Mouse (Mus musculus): ENCODE measurements around the gene Rfc1. TPM values are rescaled to one million over a fixed set of nuclear protein-coding genes. Genes with fewer than 3 reads are reported as not detected.
"Not testable (repeated sequence)": the region's sequence is repeated elsewhere in the genome, so short reads cannot be mapped to it uniquely, and the experiment has no call there.

The Rfc1 gene
- polyA plus RNA-seq, 1 experiment from 2014 or later: 74.6 TPM

GRCm38 (mm10) chr5:65300121-65300520 is 35.3 kb downstream of the Rfc1 start:
- peaks cover 60% of the 10 kb centered on the region for H3K36me3 ChIP-seq
- 89% methylated on average over 9 of the region's 9 CpGs for WGBS

GRCm38 (mm10) chr5:65299623-65300022 is 35.8 kb downstream of the Rfc1 start:
- not testable (repeated sequence) for H3K4me2 ChIP-seq; H3K27me3 ChIP-seq (replicated peaks); ATAC-seq (ENCODE audit: insufficient number of reproducible peaks, low FRiP score); H3K27ac ChIP-seq (ENCODE audit: poor library complexity, severe bottlenecking); H3K4me1 ChIP-seq (replicated peaks); H3K4me3 ChIP-seq; H3K9me3 ChIP-seq (replicated peaks); H3K9ac ChIP-seq
- H3K36me3 ChIP-seq: peaks cover 61% of the 10 kb centered on the region
- WGBS: 86% methylated on average over 1 of the region's 1 CpGs

More at GRCm38 (mm10) chr5:65300121-65300520, 35.3 kb downstream of the Rfc1 start:
- Histone ChIP-seq H3K4me3 (no peak overlapping the region), H3K4me2 (no peak overlapping the region), H3K27ac (ENCODE audit: poor library complexity, severe bottlenecking) (no peak overlapping the region), H3K9me3 (replicated peaks) (no peaks in the 10 kb centered on the region), H3K4me1 (replicated peaks) (no peaks in the 10 kb centered on the region), H3K9ac (no peak overlapping the region), H3K27me3 (replicated peaks) (no peaks in the 10 kb centered on the region)
- ATAC-seq (ENCODE audit: insufficient number of reproducible peaks, low FRiP score): no peak

GRCm38 (mm10) chr5:65298167-65298950 is 37.1 kb downstream of the Rfc1 start:
- ATAC-seq (ENCODE audit: insufficient number of reproducible peaks, low FRiP score): peak; percentile 51; the same call in 1 of the 2 replicates
- 50% methylated on average over 7 of the region's 7 CpGs for WGBS
- H3K9me3 ChIP-seq (replicated peaks): no peaks in the 10 kb centered on the region
- peaks cover 56% of the 10 kb centered on the region for H3K36me3 ChIP-seq
- no peak overlapping the region for H3K4me3 ChIP-seq
- no peaks in the 10 kb centered on the region for H3K27me3 ChIP-seq (replicated peaks)
- H3K9ac ChIP-seq: no peak overlapping the region
- no peak overlapping the region for H3K4me2 ChIP-seq
- no peak overlapping the region for H3K27ac ChIP-seq (ENCODE audit: poor library complexity, severe bottlenecking)
- H3K4me1 ChIP-seq (replicated peaks): 0 out of 2 replicates have a peak, but pooled peaks cover 2% of the 10 kb centered on the region

- Histone ChIP-seq H3K27ac (ENCODE audit: poor library complexity, severe bottlenecking) (no peak overlapping the region), H3K27me3 (replicated peaks) (no peaks in the 10 kb centered on the region), H3K4me2 (no peak overlapping the region), H3K4me1 (replicated peaks) (0 out of 2 replicates have a peak, but pooled peaks cover 4% of the 10 kb centered on the region), H3K4me3 (no peak overlapping the region), H3K36me3 (peaks cover 56% of the 10 kb centered on the region), H3K9me3 (replicated peaks) (no peaks in the 10 kb centered on the region), H3K9ac (no peak overlapping the region)
- ATAC-seq (ENCODE audit: insufficient number of reproducible peaks, low FRiP score): no peak
- WGBS: 52% methylated on average over 2 of the region's 2 CpGs
Measured at GRCm38 (mm10) chr5:65294270-65294669, 41.2 kb downstream of the Rfc1 start.

GRCm38 (mm10) chr5:65293627-65294026 is 41.8 kb downstream of the Rfc1 start:
- H3K27me3 ChIP-seq (replicated peaks): no peaks in the 10 kb centered on the region
- WGBS: 84% methylated on average over 6 of the region's 6 CpGs
- H3K4me3 ChIP-seq: no peak overlapping the region
- no peak overlapping the region for H3K9ac ChIP-seq
- H3K27ac ChIP-seq (ENCODE audit: poor library complexity, severe bottlenecking): no peak overlapping the region
- 0 out of 2 replicates have a peak, but pooled peaks cover 6% of the 10 kb centered on the region for H3K4me1 ChIP-seq (replicated peaks)
- no peaks in the 10 kb centered on the region for H3K9me3 ChIP-seq (replicated peaks)
- no peak for ATAC-seq (ENCODE audit: insufficient number of reproducible peaks, low FRiP score)
- peaks cover 57% of the 10 kb centered on the region for H3K36me3 ChIP-seq
- H3K4me2 ChIP-seq: no peak overlapping the region

- H3K36me3 ChIP-seq: peaks cover 70% of the 10 kb centered on the region
- 69% methylated on average over 8 of the region's 8 CpGs for WGBS
- H3K4me2 ChIP-seq: not testable (repeated sequence)
Measured at GRCm38 (mm10) chr5:65289009-65289408, 46.5 kb downstream of the Rfc1 start.

GRCm38 (mm10) chr5:65287751-65288701 is 47.4 kb downstream of the Rfc1 start:
- WGBS: 73% methylated on average over 24 of the region's 24 CpGs
- no peak overlapping the region for H3K4me3 ChIP-seq
- no peak overlapping the region for H3K27ac ChIP-seq (ENCODE audit: poor library complexity, severe bottlenecking)
- no peak overlapping the region for H3K4me2 ChIP-seq
- H3K4me1 ChIP-seq (replicated peaks): 0 out of 2 replicates have a peak, but pooled peaks cover 3% of the 10 kb centered on the region
- H3K9me3 ChIP-seq (replicated peaks): 0 out of 2 replicates have a peak, but pooled peaks cover 3% of the 10 kb centered on the region
- no peaks in the 10 kb centered on the region for H3K27me3 ChIP-seq (replicated peaks)
- no peak overlapping the region for H3K9ac ChIP-seq
- no peak for ATAC-seq (ENCODE audit: insufficient number of reproducible peaks, low FRiP score)
- peaks cover 72% of the 10 kb centered on the region for H3K36me3 ChIP-seq

More at GRCm38 (mm10) chr5:65289009-65289408, 46.5 kb downstream of the Rfc1 start:
- H3K9ac ChIP-seq; H3K4me1 ChIP-seq (replicated peaks); ATAC-seq (ENCODE audit: insufficient number of reproducible peaks, low FRiP score); H3K4me3 ChIP-seq; H3K27ac ChIP-seq (ENCODE audit: poor library complexity, severe bottlenecking); H3K9me3 ChIP-seq (replicated peaks); H3K27me3 ChIP-seq (replicated peaks): not testable (repeated sequence)

- Histone ChIP-seq H3K4me2 (no peak overlapping the region), H3K36me3 (peaks cover 57% of the 10 kb centered on the region), H3K9me3 (replicated peaks) (0 out of 2 replicates have a peak, but pooled peaks cover 3% of the 10 kb centered on the region), H3K4me3 (no peak overlapping the region), H3K4me1 (replicated peaks) (0 out of 2 replicates have a peak, but pooled peaks cover 1% of the 10 kb centered on the region), H3K9ac (no peak overlapping the region), H3K27ac (ENCODE audit: poor library complexity, severe bottlenecking) (no peak overlapping the region), H3K27me3 (replicated peaks) (no peaks in the 10 kb centered on the region)
- 93% methylated on average over 3 of the region's 3 CpGs for WGBS
- ATAC-seq (ENCODE audit: insufficient number of reproducible peaks, low FRiP score): no peak
Measured at GRCm38 (mm10) chr5:65284171-65284570, 51.3 kb downstream of the Rfc1 start.

- Histone ChIP-seq H3K9me3 (replicated peaks) (0 out of 2 replicates have a peak, but pooled peaks cover 3% of the 10 kb centered on the region), H3K27me3 (replicated peaks) (no peaks in the 10 kb centered on the region), H3K36me3 (peaks cover 65% of the 10 kb centered on the region), H3K9ac (no peak overlapping the region), H3K4me1 (replicated peaks) (no peaks in the 10 kb centered on the region), H3K27ac (ENCODE audit: poor library complexity, severe bottlenecking) (no peak overlapping the region), H3K4me2 (no peak overlapping the region), H3K4me3 (no peak overlapping the region)
- ATAC-seq (ENCODE audit: insufficient number of reproducible peaks, low FRiP score): no peak
- WGBS: 96% methylated on average over 3 of the region's 3 CpGs
Measured at GRCm38 (mm10) chr5:65281216-65281615, 54.3 kb downstream of the Rfc1 start.

GRCm38 (mm10) chr5:65279133-65279651 is 56.3 kb downstream of the Rfc1 start:
- Histone ChIP-seq H3K27ac (ENCODE audit: poor library complexity, severe bottlenecking) (no peak overlapping the region), H3K9me3 (replicated peaks) (0 out of 2 replicates have a peak, but pooled peaks cover 1% of the 10 kb centered on the region), H3K4me2 (no peak overlapping the region), H3K36me3 (peaks cover 59% of the 10 kb centered on the region), H3K4me3 (no peak overlapping the region), H3K27me3 (replicated peaks) (no peaks in the 10 kb centered on the region), H3K4me1 (replicated peaks) (no peaks in the 10 kb centered on the region), H3K9ac (no peak overlapping the region)
- no peak for ATAC-seq (ENCODE audit: insufficient number of reproducible peaks, low FRiP score)
- 83% methylated on average over 6 of the region's 6 CpGs for WGBS
